Mouse (Mus musculus) monocyte, adult 5-6 weeks (primary cell): ENCODE results near the gene Dkk1. TPM values are rescaled to one million over a fixed set of nuclear protein-coding genes. Genes with fewer than 3 reads are reported as not detected.
"Not testable (repeated sequence)": the region's sequence is repeated elsewhere in the genome, so short reads cannot be mapped to it uniquely, and the experiment has no call there.

Source experiments
- ATAC-seq: fragments of 153-309, 156-312 bp; replicated peaks from 2 replicates; pipeline ENCODE4 v1.8.0; 2017; ENCODE audit warnings: mild to moderate bottlenecking; ENCODE audit not compliant: low TSS enrichment, insufficient number of reproducible peaks, severe bottlenecking, poor library complexity, low FRiP score
- total RNA-seq: library from RNA; stranded (forward); fragments of 200-1000, 200-491, 200-594 nt; gene quantifications from 3 replicates; pipeline ENCODE4 v1.2.3, GENCODE M21; 2017

The Dkk1 gene
- not detected in 3 replicates for total RNA-seq

DNA sequence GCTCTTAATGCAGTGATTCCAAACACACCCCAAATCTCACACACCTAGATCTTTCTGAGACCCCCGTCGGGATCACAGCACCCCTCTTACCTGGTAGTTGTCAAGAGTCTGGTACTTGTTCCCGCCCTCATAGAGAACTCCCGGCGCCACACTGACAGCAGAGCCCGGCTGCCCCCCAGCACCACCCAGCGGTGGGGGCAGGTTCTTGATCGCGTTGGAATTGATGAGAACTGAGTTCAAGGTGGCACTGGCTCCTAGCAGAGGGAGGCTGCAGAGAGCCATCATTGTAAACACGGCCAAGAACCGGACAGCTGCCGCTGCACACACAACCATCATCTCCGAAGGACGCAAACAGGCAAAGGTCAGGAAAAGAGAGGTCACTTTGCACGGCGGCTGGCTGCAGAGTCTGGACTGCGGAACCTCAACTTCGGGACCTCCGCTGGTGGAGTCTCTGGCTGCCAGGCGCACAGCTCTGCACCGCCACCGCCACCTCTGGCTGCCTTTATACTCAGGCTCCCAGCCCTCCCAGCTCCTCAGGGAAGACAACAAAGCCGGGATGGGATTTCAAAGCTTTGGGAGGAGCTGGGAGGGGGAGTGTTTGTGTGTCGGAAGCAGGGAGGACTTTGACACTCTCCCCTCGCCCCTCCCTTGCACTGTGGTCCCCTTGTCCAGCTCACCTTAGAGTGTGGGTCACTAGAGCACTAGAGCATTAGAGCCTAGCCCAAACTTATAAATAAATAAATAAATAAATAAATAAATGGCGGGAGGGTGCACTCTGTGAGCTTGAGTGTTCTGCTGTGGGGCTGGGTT lies at the start of gene Dkk1:
TSS of gene Dkk1 (minus strand) at position 622 of the 810 bp plus-strand sequence.
- ATAC-seq = no peak

DNA sequence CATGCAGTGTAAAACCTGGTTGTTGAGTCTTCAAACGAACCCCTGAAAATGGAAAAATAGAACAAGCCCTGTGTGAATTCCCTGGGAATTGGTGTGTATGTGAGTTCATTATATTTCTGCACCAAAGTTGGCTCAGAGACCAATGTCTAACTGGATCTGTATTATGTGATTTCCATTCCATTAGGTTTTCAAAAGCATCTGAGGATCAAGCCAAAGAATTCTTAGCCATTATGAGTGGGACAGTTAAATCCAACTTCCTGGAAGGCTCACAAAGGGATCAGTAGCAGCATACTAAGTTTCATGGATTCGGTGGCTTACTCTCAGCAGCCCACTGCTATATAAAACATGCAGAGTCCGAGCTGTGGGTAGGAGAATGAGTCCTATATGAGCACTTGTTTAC lies 36.9 kb upstream of the Dkk1 start:
- ATAC-seq = no peak

DNA sequence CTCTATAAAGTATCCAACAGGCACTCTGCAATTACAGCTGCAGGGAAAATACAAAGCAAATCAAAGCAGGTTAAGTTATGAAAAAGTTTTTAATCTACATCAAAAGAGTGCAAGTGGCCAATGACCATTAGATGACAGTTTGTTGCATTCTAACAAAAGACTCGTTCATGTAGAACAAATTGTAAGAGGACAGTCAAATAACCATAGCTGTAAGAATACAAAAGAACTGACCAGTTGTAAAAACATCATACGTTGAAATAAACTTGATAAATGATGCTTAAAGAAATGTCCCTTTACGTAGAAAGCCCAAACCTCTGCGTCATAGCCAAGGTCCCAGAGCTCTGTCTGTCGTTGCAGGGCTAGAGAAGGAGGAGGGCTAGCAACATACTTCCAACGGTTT lies 15.1 kb upstream of the Dkk1 start:
- no peak for ATAC-seq

DNA sequence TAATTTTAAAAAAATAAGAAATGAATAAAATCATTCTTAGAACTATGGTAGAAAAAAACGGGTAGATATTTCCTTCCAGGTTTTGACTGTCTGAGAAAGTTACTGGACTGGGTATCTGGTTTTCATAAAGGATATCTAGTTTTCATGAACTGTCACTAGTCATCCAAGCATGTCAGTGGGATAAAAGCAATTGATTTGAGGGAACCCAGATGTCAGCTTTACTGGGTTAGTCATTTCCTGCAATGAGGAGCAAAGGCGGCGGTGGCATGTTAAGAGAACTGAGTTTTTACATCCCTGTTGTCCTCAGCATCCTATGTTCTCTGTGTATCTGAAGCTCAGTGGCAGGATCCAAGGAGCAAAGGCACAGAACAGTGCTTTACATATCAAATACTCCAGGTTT lies 14.4 kb upstream of the Dkk1 start:
- no peak for ATAC-seq

GRCm38 (mm10) chr19:30558024-30558423 lies 8.6 kb upstream of the Dkk1 start:
- no peak for ATAC-seq

DNA sequence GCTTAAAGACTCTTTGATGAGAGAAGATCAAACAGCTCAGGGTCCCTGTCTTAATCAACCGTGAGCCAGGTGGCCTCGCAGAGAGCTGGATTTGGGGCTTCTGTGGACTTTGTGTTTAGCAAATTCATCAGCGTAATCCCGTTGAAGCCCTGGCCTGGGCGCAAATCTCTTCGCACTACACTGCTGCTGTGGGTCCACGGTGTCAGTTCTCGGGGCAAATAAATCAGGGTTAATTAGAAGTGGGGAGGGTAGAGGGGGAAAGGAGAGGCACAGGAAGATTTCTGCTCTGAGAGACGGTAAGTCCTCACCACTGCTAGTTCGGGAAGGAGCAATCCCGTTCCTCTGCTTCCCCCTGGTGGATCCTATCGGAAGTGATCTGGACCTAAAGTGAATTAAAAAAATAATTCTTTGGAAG lies 5.0 kb upstream of the Dkk1 start:
- ATAC-seq = no peak; the same call in 1 of the 2 replicates

DNA sequence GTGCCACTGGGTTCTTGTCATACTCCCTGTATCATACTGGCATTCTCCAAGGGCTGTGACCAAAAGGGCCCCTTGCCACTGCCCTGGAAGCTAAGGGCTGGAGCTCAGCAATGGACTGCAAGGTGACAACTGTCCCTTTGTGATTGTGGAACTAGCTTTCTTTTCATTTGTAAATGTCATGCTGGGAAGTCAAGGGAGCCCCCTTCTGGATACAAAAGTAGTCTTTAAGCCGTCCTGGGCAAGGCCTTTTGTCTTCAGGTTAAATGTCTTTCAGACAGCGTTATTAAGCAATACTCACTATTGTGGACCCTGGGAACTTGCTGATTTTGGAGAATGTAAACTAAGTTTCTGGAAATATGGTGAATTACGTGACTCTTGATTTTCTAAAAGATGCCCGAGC lies 4.3 kb upstream of the Dkk1 start:
- ATAC-seq = no peak

DNA sequence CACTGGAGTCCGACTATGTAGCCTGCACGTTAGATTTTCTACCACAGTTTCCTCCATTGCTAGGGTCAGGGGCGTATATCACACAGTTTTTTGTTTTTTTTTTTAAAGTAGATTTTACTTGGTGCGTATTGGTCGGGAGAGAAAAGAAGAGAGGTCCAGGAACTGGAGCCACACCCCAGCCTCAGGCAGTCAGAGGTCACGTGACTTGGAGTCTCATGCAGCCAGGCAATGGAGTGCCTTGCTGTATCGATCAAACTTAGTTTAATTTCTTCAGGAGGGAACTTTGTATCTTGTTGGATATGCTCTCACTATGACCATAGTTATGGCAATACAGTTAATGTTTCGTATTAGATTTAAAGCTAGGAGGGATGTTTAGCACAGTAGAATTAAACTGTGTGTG lies 2.8 kb upstream of the Dkk1 start:
- no peak for ATAC-seq

- ATAC-seq = no peak
These were observed 586 bp upstream of the Dkk1 start for GRCm38 (mm10) chr19:30549854-30550647.

DNA sequence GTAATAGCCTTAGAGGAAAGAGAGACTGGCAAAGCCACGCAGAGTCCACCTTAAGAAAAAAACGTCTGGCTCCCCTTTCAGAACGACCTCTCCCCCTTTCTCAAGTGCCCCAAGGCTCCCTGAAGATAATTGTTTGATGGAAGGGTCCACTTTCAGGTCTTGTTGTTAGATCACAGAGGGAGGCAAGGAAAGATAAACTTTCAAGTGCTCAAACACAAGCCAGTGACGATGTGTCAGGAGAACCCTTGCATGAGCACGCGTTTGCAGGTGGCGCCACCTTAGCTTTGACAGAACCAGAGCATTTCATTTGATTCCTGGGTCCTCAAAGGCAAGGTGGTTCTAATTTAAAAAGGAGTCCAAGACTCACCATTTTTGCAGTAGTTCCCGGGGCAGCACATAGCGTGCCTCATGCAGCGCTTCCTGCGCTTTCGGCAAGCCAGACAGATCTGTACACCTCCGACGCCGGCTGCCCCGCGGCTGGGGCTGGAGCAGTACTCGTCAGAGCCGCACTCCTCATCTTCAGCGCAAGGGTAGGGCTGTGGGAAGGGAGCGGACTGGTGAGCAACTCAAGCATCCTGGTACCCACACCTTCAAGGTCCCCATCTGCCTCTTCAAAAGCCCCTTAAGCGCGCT lies 938 bp downstream of the Dkk1 start:
- no peak for ATAC-seq

GRCm38 (mm10) chr19:30539365-30539941 lies 10.0 kb downstream of the Dkk1 start:
- ATAC-seq = not testable (repeated sequence)

DNA sequence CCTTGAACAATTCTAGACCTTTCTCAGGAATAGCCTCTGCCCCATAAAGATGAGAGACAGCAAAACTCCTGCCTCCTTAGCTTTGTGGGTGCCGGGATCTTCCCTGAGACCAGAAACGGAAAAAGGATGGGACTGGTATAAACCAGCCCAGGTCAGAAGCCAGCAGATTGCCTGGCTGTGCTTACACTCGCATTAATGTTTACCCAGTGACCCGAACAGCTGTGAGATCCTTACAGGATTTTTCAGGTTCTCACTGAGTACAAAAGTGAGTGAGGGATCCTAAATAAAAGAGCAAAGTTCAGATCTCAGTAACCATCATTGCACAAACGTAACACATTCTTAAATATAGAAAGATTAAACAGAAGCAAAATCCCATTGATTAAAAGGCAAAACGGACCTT lies 32.7 kb downstream of the Dkk1 start:
- no peak for ATAC-seq

- no peak for ATAC-seq
These were observed 39.0 kb downstream of the Dkk1 start for GRCm38 (mm10) chr19:30510481-30510880.

DNA sequence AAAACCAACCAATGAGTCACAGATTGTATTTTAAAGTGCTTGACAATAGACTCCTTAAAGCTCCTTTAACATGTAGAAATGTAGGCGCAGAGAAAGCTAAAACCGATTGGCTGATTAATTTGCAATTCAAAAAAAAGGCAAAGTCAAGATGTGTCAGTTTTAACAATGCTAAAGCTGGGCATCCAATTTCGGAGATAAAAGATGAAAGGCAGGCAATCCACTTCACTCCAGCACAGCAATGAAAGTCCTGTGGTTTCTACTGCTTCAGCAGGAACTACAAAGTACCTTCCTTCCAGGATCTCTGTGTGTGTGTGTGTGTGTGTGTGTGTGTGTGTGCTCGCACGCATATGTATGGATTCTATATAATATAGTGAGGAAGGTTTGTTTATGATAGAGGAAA lies 44.0 kb downstream of the Dkk1 start:
- ATAC-seq = no peak
